Mouse (Mus musculus): ENCODE data around the gene Zfp711. TPM values are rescaled to one million over a fixed set of nuclear protein-coding genes. Genes with fewer than 3 reads are reported as not detected.

Gene Zfp711
- polyA plus RNA-seq (2014; fragmentation: Nextera tagmentation; extraction: Ambion mirVana) = 24.3 and 25.1 TPM in 2 replicates

DNA sequence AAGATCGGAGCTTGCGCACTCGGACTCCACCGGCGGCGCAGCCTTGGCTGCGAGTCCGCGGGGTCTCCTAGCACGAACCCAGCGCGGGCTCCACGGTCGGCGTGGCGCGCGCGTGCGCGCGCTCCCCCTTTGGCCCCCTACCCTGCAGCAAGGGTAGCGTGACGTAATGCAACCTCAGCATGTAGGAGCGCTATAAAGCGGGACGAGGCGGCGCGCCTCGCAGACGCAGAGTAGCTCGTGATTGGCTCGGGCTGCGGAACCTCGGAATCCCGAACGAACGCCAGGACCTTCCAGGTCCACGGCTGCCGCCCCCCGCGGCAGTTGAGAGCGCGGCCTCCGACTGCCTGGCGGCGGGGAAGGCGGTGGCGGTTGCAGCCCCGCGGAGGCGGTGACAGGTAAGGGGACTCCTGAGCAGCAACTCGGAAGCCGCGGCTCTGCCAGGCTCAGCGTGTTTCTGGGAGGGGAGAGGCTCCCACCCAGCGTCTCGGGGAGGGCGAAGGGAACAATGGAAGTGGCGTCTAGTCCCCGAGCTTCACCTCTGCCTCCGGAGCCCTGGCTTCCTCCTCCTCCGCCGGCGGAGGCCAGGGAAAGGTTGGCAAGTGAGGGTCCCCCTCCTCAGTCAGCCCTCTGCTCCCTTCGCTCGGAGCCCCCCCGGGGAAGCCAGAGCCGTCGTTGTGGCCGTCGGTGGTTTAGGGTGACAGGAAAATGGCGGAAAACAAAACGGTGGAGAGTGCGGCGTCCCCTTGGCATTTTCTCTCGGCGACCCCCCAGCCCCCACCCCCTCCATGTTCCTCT, at the start of gene Zfp711:
TSS of gene Zfp711 (plus strand) at position 16 of the 795 bp plus-strand sequence.
- WGBS = 12% methylated on average over 64 of the region's 79 CpGs
- H3K27ac ChIP-seq (ENCODE audit: low read depth, low read length) = peak within 1 kb of the TSS; percentile 71
- DNase-seq (ENCODE audit: low spot score, missing footprints) (peak; percentile 96), ATAC-seq (ENCODE audit: low FRiP score) (peak; percentile 98)
- H3K27me3 ChIP-seq (ENCODE audit: control insufficient read depth, insufficient read depth, low read length) = no peaks in the 10 kb centered on the region
- no peaks in the 10 kb centered on the region for H3K9me3 ChIP-seq (ENCODE audit: control insufficient read depth, low read length)
- peak within 1 kb of the TSS; percentile 78 for H3K9ac ChIP-seq (ENCODE audit: low read length)
- H3K36me3 ChIP-seq (ENCODE audit: control insufficient read depth, insufficient read depth, low read length) = no peaks in the 10 kb centered on the region
- H3K4me1 ChIP-seq (ENCODE audit: control insufficient read depth, insufficient read depth, low read length) = no peaks in the 10 kb centered on the region
- H3K4me2 ChIP-seq = peak within 1 kb of the TSS; percentile 42
- peak within 1 kb of the TSS; percentile 57 for H3K4me3 ChIP-seq (ENCODE audit: low read depth, low read length)

DNA sequence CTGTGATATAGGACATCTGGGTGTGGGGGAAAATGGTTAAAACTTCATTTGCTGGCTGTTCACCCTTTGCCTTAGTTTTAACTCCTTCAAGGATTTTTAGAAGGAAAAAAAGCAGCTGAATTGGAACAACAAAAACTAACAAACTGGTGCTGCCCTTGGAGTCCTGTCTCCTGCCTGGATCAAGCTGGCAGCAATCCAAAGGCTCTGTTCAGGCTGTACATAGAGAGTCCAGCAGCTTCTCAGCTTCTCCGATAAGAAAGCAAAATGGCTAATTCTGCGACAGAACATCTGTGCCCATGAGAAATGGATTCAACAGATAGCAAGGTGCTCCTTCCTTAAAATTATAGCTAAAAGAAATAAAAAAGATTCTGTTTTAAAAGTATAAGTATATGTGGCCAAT, 32.6 kb upstream of the Zfp711 start:
- ATAC-seq (ENCODE audit: low FRiP score) (no peak), DNase-seq (ENCODE audit: low spot score, missing footprints) (no peak)
- Histone ChIP-seq H3K36me3 (ENCODE audit: control insufficient read depth, insufficient read depth, low read length) (no peaks in the 10 kb centered on the region), H3K27ac (ENCODE audit: low read depth, low read length) (no peak overlapping the region), H3K4me1 (ENCODE audit: control insufficient read depth, insufficient read depth, low read length) (no peaks in the 10 kb centered on the region), H3K4me2 (no peak overlapping the region), H3K4me3 (ENCODE audit: low read depth, low read length) (no peak overlapping the region), H3K27me3 (ENCODE audit: control insufficient read depth, insufficient read depth, low read length) (no peaks in the 10 kb centered on the region), H3K9ac (ENCODE audit: low read length) (no peak overlapping the region), H3K9me3 (ENCODE audit: control insufficient read depth, low read length) (no peaks in the 10 kb centered on the region)
- 87% methylated on average over 2 of the region's 2 CpGs for WGBS

DNA sequence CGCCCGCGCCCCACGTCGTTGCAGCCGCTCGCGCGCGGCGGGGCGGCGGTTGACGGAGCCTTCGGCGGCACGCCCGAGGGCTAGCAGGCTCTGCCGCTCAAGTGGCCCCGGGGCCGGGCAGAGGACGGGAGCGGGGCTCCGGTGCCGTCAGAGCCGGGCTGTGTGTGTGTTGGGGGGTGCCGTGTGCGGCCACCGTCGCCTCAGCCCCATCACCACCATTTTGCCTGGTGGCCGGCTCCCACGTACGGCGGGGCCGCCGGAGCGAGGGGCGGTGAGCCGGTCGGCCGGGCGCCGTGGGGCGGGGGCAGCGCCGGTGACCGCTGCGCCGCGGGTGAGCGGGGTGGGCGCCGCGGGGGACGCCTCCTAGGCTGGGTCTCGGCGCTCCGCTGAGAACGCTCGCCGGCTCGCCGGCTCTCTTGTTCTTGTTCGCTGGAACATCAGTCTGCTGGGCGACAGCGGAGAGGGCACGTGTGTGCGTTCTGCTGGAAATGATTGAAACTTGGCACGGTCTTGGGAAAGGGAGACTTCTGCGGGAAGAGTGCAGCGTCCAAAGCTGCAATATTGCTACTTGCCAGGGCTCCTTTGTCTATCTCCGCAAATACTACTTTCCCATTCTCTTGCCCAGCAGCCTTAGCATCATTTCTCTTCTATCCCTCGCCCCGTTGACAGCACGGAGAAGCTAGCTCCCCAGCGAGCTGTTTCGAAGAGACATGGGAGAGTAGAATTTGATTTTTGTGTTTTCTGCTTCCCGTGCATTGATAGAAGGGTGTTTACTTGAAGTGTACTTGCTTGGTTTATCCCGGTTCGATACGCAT, 1.2 kb downstream of the Zfp711 start:
- peak overlapping the region; percentile 78 for H3K9ac ChIP-seq (ENCODE audit: low read length)
- H3K4me2 ChIP-seq = peak overlapping the region; percentile 42
- H3K27ac ChIP-seq (ENCODE audit: low read depth, low read length) = peak overlapping the region; percentile 71; the same call in 1 of the 2 replicates
- ATAC-seq (ENCODE audit: low FRiP score) (peak; percentile 69), DNase-seq (ENCODE audit: low spot score, missing footprints) (peak; percentile 93)
- H3K36me3 ChIP-seq (ENCODE audit: control insufficient read depth, insufficient read depth, low read length) = no peaks in the 10 kb centered on the region
- H3K27me3 ChIP-seq (ENCODE audit: control insufficient read depth, insufficient read depth, low read length) = no peaks in the 10 kb centered on the region
- 14% methylated on average over 59 of the region's 81 CpGs for WGBS
- peak overlapping the region; percentile 57 for H3K4me3 ChIP-seq (ENCODE audit: low read depth, low read length)
- no peaks in the 10 kb centered on the region for H3K9me3 ChIP-seq (ENCODE audit: control insufficient read depth, low read length)
- no peaks in the 10 kb centered on the region for H3K4me1 ChIP-seq (ENCODE audit: control insufficient read depth, insufficient read depth, low read length)

- no peak for ATAC-seq (ENCODE audit: low FRiP score)
- no peak overlapping the region for H3K9ac ChIP-seq (ENCODE audit: low read length)
- H3K27me3 ChIP-seq (ENCODE audit: control insufficient read depth, insufficient read depth, low read length) = no peaks in the 10 kb centered on the region
- H3K4me2 ChIP-seq = no peak overlapping the region
- no peaks in the 10 kb centered on the region for H3K4me1 ChIP-seq (ENCODE audit: control insufficient read depth, insufficient read depth, low read length)
- H3K4me3 ChIP-seq (ENCODE audit: low read depth, low read length) = no peak overlapping the region
- H3K27ac ChIP-seq (ENCODE audit: low read depth, low read length) = no peak overlapping the region
- no peaks in the 10 kb centered on the region for H3K36me3 ChIP-seq (ENCODE audit: control insufficient read depth, insufficient read depth, low read length)
- 68% methylated on average over 1 of the region's 1 CpGs for WGBS
- no peak for DNase-seq (ENCODE audit: low spot score, missing footprints)
- H3K9me3 ChIP-seq (ENCODE audit: control insufficient read depth, low read length) = no peaks in the 10 kb centered on the region
These were observed 75.2 kb downstream of the Zfp711 start for GRCm38 (mm10) chrX:112675525-112675924.

DNA sequence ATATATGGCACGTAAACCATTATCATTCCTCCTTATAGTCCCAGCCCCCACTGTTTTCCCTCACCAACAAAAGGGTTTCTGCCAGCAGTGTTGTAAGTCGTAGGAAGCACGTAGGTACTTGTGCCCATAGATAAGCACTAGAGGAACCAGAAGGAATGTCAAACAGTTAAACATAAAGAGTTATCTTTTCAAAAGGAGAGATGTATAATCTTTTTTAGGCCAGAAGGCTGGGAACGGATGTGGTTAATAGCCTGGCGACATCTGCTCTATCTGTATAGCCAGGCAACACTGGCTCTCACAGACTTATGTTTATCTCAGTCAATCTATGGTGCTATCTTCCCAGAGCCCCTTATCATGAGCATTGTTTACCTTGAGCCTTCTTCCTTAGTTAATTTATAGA, 80.3 kb downstream of the Zfp711 start:
- no peak overlapping the region for H3K4me3 ChIP-seq (ENCODE audit: low read depth, low read length)

More for the DNA sequence above, 80.3 kb downstream of the Zfp711 start:
- Histone ChIP-seq H3K36me3 (ENCODE audit: control insufficient read depth, insufficient read depth, low read length) (no peaks in the 10 kb centered on the region), H3K4me1 (ENCODE audit: control insufficient read depth, insufficient read depth, low read length) (no peaks in the 10 kb centered on the region), H3K9ac (ENCODE audit: low read length) (no peak overlapping the region), H3K9me3 (ENCODE audit: control insufficient read depth, low read length) (no peaks in the 10 kb centered on the region), H3K27me3 (ENCODE audit: control insufficient read depth, insufficient read depth, low read length) (no peaks in the 10 kb centered on the region), H3K27ac (ENCODE audit: low read depth, low read length) (no peak overlapping the region), H3K4me2 (no peak overlapping the region)
- no peak for ATAC-seq (ENCODE audit: low FRiP score)
- no peak for DNase-seq (ENCODE audit: low spot score, missing footprints)
- WGBS = 84% methylated on average over 5 of the region's 5 CpGs

Other genes with a start within 250 kb of the Zfp711 start
- gene Satl1, start 193.7 kb upstream of the Zfp711 start, polyA plus RNA-seq (2014; fragmentation: Nextera tagmentation; extraction: Ambion mirVana) = not detected in 2 replicates
- gene 2010106E10Rik, start 105.3 kb upstream of the Zfp711 start, polyA plus RNA-seq (2014; fragmentation: Nextera tagmentation; extraction: Ambion mirVana) = not detected in 2 replicates
- 0.04 and 0.19 TPM in 2 replicates for gene Pof1b, start 98.1 kb downstream of the Zfp711 start, polyA plus RNA-seq (2014; fragmentation: Nextera tagmentation; extraction: Ambion mirVana)

Measured in midbrain, embryonic 11.5 days (tissue).